Mouse (Mus musculus) heart, postnatal 0 days (tissue): ENCODE measurements around the gene Klf6. TPM values are rescaled to one million over a fixed set of nuclear protein-coding genes. Genes with fewer than 3 reads are reported as not detected.

ENCODE experiments used
- ATAC-seq: fragments of 200-750 bp; cut with Nextera tagmentation; 2 replicates; pipeline ENCODE4 v1.8.0; 2017; ENCODE audit warnings: low read depth, moderate number of reproducible peaks, moderate library complexity; ENCODE audit not compliant: insufficient read depth
- DNase-seq: peaks from one replicate; pipeline ENCODE4 v3.0.0-alpha.2; 2016; ENCODE audit warnings: low spot score
- H3K27ac ChIP-seq: fragments of 300-500 bp; sonication (generic); 2 replicates; pipeline ENCODE4 v1.5.1; 2014; ENCODE audit warnings: low read depth, mild to moderate bottlenecking
- H3K27me3 ChIP-seq: fragments of 300-500 bp; sonication (generic); 2 replicates; pipeline ENCODE4 v1.6.1; 2014; ENCODE audit warnings: low read length, mixed read lengths; ENCODE audit not compliant: control insufficient read depth, insufficient read depth
- H3K36me3 ChIP-seq: fragments of 300-500 bp; sonication (generic); replicated peaks from 2 replicates; pipeline ENCODE4 v1.6.1; 2014; ENCODE audit warnings: low read length, mixed read lengths; ENCODE audit not compliant: control insufficient read depth, insufficient read depth
- H3K4me1 ChIP-seq: fragments of 300-500 bp; sonication (generic); 2 replicates; pipeline ENCODE4 v1.6.1; 2014; ENCODE audit warnings: antibody characterized with exemption; ENCODE audit not compliant: control insufficient read depth, insufficient read depth
- H3K4me2 ChIP-seq: fragments of 300-500 bp; sonication (generic); 2 replicates; pipeline ENCODE4 v1.6.1; 2014; ENCODE audit warnings: low read depth, mild to moderate bottlenecking, low read length, moderate library complexity
- H3K4me3 ChIP-seq: fragments of 300-500 bp; sonication (generic); 2 replicates; pipeline ENCODE4 v1.5.1; 2014; ENCODE audit warnings: low read depth, low read length
- H3K9ac ChIP-seq: fragments of 300-500 bp; sonication (generic); replicated peaks from 2 replicates; pipeline ENCODE4 v1.6.1; 2014; ENCODE audit warnings: low read depth, low read length, mixed read lengths
- H3K9me3 ChIP-seq: fragments of 300-500 bp; sonication (generic); replicated peaks from 2 replicates; pipeline ENCODE4 v1.6.1; 2016; ENCODE audit warnings: low read length; ENCODE audit not compliant: control insufficient read depth
- CTCF ChIP-seq: IDR thresholded peaks from 2 replicates; pipeline ENCODE4 v1.5.1; 2016; ENCODE audit warnings: antibody characterized with exemption, control low read depth, low read depth
- EP300 ChIP-seq: IDR thresholded peaks from 2 replicates; pipeline ENCODE4 v1.6.1; 2016; ENCODE audit warnings: antibody characterized with exemption, low read depth
- WGBS: fragments of 180-500 bp; shearing (Covaris S2); extraction: QIAGEN DNeasy Blood & Tissue Kit; methylation state at CpG from one replicate; pipeline ENCODE4 v1.1.7; 2014; 5-methylcytosine and 5-hydroxymethylcytosine counted together
- microRNA-seq: library from miRNA; unstranded; fragments of <30 nt; microRNA quantifications from one replicate; pipeline ENCODE4, GENCODE M21; 2016
- polyA plus RNA-seq: library from polyadenylated mRNA; unstranded; fragments of >200 nt; fragmentation: Nextera tagmentation; extraction: Ambion mirVana; gene quantifications from 2 replicates; pipeline ENCODE4 v1.2.1, GENCODE M21; 2015
- total RNA-seq: library from RNA; depleted of rRNA; stranded (reverse); fragments of >200 nt; gene quantifications from 2 replicates; pipeline ENCODE4 v1.2.3, GENCODE M21; 2014; ENCODE audit warnings: low replicate concordance

Klf6 gene
- total and polyA plus RNA-seq, 2 experiments from 2014 or later = 59.6 to 65.3 TPM

GRCm38 (mm10) chr13:5899641-5900040 lies 38.4 kb downstream of the Klf6 start:
- Histone ChIP-seq H3K4me2 (no peak overlapping the region), H3K4me3 (no peak overlapping the region), H3K9ac (no peak overlapping the region), H3K36me3 (no peaks in the 10 kb centered on the region), H3K27me3 (no peaks in the 10 kb centered on the region), H3K9me3 (no peaks in the 10 kb centered on the region), H3K27ac (no peak overlapping the region), H3K4me1 (peaks cover 7% of the 10 kb centered on the region; the same call in 1 of the 2 replicates)
- TF ChIP-seq CTCF (no peak), EP300 (no peak)
- 82% methylated on average over 3 of the region's 3 CpGs for WGBS
- ATAC-seq (no peak), DNase-seq (no peak)

DNA sequence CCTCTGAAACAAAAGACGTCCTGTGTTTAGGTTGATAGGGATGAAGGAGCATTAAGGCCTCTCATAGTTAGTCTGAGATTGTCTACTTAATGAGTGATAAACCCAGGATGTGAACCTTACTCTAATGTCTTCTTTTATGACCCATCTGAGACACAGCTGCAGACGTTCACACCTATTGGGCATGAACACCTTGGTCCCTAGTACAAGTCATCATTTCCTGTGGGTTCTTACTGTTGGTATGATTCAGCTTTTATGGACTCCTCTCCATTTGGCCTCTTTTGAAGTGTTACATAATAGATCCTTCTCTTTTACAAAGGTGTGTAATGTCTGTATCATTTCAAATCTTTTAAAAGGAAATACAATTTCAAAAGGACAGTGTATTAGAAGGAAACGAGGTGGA lies 51.9 kb downstream of the Klf6 start:
- DNase-seq (no peak), ATAC-seq (no peak)
- no peak for TF ChIP-seq EP300
- TF ChIP-seq CTCF = no peak

DNA sequence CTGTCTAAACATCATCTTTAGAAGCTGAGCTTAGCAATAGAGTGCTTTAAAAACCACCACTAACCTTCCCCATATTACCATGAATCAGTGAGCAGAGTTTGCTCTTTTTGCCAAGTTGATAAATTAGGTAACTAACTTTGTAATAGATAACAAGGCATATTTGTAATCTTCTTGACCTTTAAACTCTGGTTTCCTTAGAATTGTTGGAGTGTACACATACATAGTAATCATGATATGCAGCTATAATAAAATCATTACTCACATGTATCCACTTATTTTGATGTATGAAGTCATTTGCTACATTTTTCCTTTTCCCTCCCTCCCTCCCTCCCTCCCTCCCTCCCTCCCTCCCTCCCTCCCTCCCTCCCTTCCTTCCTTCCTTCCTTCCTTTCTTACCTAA lies 56.1 kb downstream of the Klf6 start:
- no peak for TF ChIP-seq EP300
- TF ChIP-seq CTCF = no peak
- no peaks in the 10 kb centered on the region for H3K9me3 ChIP-seq

More for the DNA sequence above, 51.9 kb downstream of the Klf6 start:
- Histone ChIP-seq H3K27me3 (no peaks in the 10 kb centered on the region), H3K4me3 (no peak overlapping the region), H3K36me3 (no peaks in the 10 kb centered on the region), H3K4me1 (no peaks in the 10 kb centered on the region), H3K9me3 (no peaks in the 10 kb centered on the region), H3K27ac (no peak overlapping the region), H3K4me2 (no peak overlapping the region), H3K9ac (no peak overlapping the region)
- 57% methylated on average over 3 of the region's 3 CpGs for WGBS

DNA sequence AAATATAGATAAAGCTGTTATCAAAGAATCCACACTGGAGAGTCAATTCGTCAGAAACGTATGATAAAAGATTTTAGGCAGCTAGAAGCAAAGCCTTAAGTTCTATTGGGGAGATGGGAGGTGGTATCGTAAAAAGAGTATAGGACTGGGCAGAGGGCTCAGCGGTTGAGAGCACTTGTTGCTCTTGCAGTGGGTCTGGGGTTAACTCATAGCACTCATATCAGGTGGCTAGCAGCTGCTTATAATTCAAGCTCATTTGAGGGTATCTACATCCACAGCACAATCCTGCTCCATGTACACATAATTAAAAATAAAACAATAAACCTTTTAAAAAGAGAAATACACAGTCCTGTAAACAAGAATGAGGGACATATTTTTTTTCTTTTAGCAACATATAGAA lies 58.7 kb downstream of the Klf6 start:
- H3K36me3 ChIP-seq = no peaks in the 10 kb centered on the region
- 76% methylated on average over 4 of the region's 4 CpGs for WGBS
- ATAC-seq = no peak
- no peak for TF ChIP-seq EP300
- no peak for TF ChIP-seq CTCF
- no peak overlapping the region for H3K4me2 ChIP-seq
- H3K9ac ChIP-seq = no peak overlapping the region
- no peaks in the 10 kb centered on the region for H3K4me1 ChIP-seq
- H3K9me3 ChIP-seq = no peaks in the 10 kb centered on the region
- DNase-seq = no peak
- H3K27ac ChIP-seq = no peak overlapping the region
- no peaks in the 10 kb centered on the region for H3K27me3 ChIP-seq
- H3K4me3 ChIP-seq = no peak overlapping the region

More for the DNA sequence above, 56.1 kb downstream of the Klf6 start:
- H3K9ac ChIP-seq = no peak overlapping the region
- H3K36me3 ChIP-seq = no peaks in the 10 kb centered on the region
- DNase-seq (no peak), ATAC-seq (no peak)
- no peak overlapping the region for H3K4me2 ChIP-seq
- H3K27me3 ChIP-seq = no peaks in the 10 kb centered on the region
- H3K4me3 ChIP-seq = no peak overlapping the region
- no peak overlapping the region for H3K27ac ChIP-seq
- H3K4me1 ChIP-seq = no peaks in the 10 kb centered on the region

Small RNAs within 50 kb of the gene (microRNA-seq; reads per million reads assigned to microRNA genes)
- not detected for gene Gm26043
